Mouse (Mus musculus): Measurements from ENCODE around the gene Tctn1. TPM values are rescaled to one million over a fixed set of nuclear protein-coding genes. Genes with fewer than 3 reads are reported as not detected.

The Tctn1 gene
- total and polyA plus RNA-seq, 3 experiments: 3.8 to 6.0 TPM; not detected in 1

- Histone ChIP-seq H3K27ac (ENCODE audit: control insufficient read depth, low read depth, low read length) (no peak overlapping the region), H3K27me3 (ENCODE audit: control insufficient read depth in 1 of 2, insufficient read depth in 2 of 2, low read length in 2 of 2) (no peaks in the 10 kb centered on the region)
- DNase-seq (ENCODE audit: low read depth, low spot score): no peak
Measured at GRCm38 (mm10) chr5:122221085-122221484, 43.2 kb downstream of the Tctn1 start.

GRCm38 (mm10) chr5:122219655-122220629 lies 44.3 kb downstream of the Tctn1 start:
- Histone ChIP-seq H3K9ac (ENCODE audit: control insufficient read depth, low read depth, low read length, poor library complexity, severe bottlenecking) (no peak overlapping the region), H3K36me3 (ENCODE audit: control insufficient read depth in 1 of 2, insufficient read depth in 2 of 2, low read length in 2 of 2) (no peaks in the 10 kb centered on the region), H3K4me1 (ENCODE audit: control insufficient read depth in 1 of 2, insufficient read depth in 2 of 2, low read length in 2 of 2) (no peaks in the 10 kb centered on the region), H3K27ac (ENCODE audit: control insufficient read depth, low read depth, low read length) (no peak overlapping the region), H3K27me3 (ENCODE audit: control insufficient read depth in 1 of 2, insufficient read depth in 2 of 2, low read length in 2 of 2) (no peaks in the 10 kb centered on the region), H3K4me3 (ENCODE audit: control insufficient read depth in 1 of 2, insufficient read depth in 1 of 2, low read depth in 2 of 2, low read length in 2 of 2) (no peak overlapping the region), H3K9me3 (replicated peaks; ENCODE audit: insufficient read depth, low read length) (no peaks in the 10 kb centered on the region), H3K79me2 (ENCODE audit: control insufficient read depth, insufficient read depth, low read length, poor library complexity) (no peaks in the 10 kb centered on the region)
- DNase-seq (ENCODE audit: low read depth, low spot score): no peak
- no peak for TF ChIP-seq TCF12 (IDR thresholded peaks at IDR 0.05; ENCODE audit: low read depth, low read length)
- no peak for TF ChIP-seq MYB (IDR thresholded peaks at IDR 0.05; ENCODE audit: low read depth, low read length)
- no peak for TF ChIP-seq ZKSCAN1 (IDR thresholded peaks at IDR 0.05; ENCODE audit: low read depth, low read length)
- TF ChIP-seq SMC3 (IDR thresholded peaks at IDR 0.05; ENCODE audit: low read depth, low read length): no peak
- no peak for TF ChIP-seq GATA1 (IDR thresholded peaks at IDR 0.05; ENCODE audit: low read depth, low read length)
- TF ChIP-seq POLR2AphosphoS5 (IDR thresholded peaks at IDR 0.05; ENCODE audit: borderline replicate concordance, low read depth, low read length): no peak
- TF ChIP-seq MAZ (IDR thresholded peaks at IDR 0.05; ENCODE audit: low read depth, low read length): no peak
- TF ChIP-seq TBP (IDR thresholded peaks at IDR 0.05; ENCODE audit: low read depth, low read length): no peak
- TF ChIP-seq CHD1 (IDR thresholded peaks at IDR 0.05; ENCODE audit: low read depth, low read length): no peak
- no peak for TF ChIP-seq POLR2A (IDR thresholded peaks at IDR 0.05; ENCODE audit: control insufficient read depth in 1 of 2, insufficient read depth in 1 of 2, low read depth in 1 of 2, low read length in 2 of 2, poor library complexity in 1 of 2)
- no peak for TF ChIP-seq ZNF384 (IDR thresholded peaks at IDR 0.05; ENCODE audit: low read depth, low read length)
- TF ChIP-seq CTCF (IDR thresholded peaks at IDR 0.05 in 2 of 3, conservative IDR thresholded peaks at IDR 0.05 in 1 of 3; ENCODE audit: control insufficient read depth in 1 of 3, insufficient read depth in 1 of 3, low read depth in 2 of 3, low read length in 3 of 3, poor library complexity in 1 of 3, severe bottlenecking in 1 of 3): no peak
- no peak for TF ChIP-seq JUND (IDR thresholded peaks at IDR 0.05; ENCODE audit: low read depth, low read length)
- TF ChIP-seq MEF2A (IDR thresholded peaks at IDR 0.05; ENCODE audit: extremely low read depth, insufficient replicate concordance, low read depth, low read length, poor library complexity, severe bottlenecking): no peak
- no peak for TF ChIP-seq NRF1 (IDR thresholded peaks at IDR 0.05; ENCODE audit: insufficient read depth, low read depth, low read length, poor library complexity, severe bottlenecking)
- no peak for TF ChIP-seq SIN3A (IDR thresholded peaks at IDR 0.05; ENCODE audit: low read length)
- no peak for TF ChIP-seq POLR2AphosphoS2 (IDR thresholded peaks at IDR 0.05; ENCODE audit: low read length)
- no peak for TF ChIP-seq ZMIZ1 (IDR thresholded peaks at IDR 0.05; ENCODE audit: low read depth, low read length)
- no peak for TF ChIP-seq TAL1 (IDR thresholded peaks at IDR 0.05; ENCODE audit: low read length)
- TF ChIP-seq UBTF (IDR thresholded peaks at IDR 0.05; ENCODE audit: borderline replicate concordance, insufficient read depth, low read depth, low read length): no peak

More at GRCm38 (mm10) chr5:122221085-122221484, 43.2 kb downstream of the Tctn1 start:
- Histone ChIP-seq H3K79me2 (ENCODE audit: control insufficient read depth, insufficient read depth, low read length, poor library complexity) (no peaks in the 10 kb centered on the region), H3K36me3 (ENCODE audit: control insufficient read depth in 1 of 2, insufficient read depth in 2 of 2, low read length in 2 of 2) (no peaks in the 10 kb centered on the region), H3K9me3 (replicated peaks; ENCODE audit: insufficient read depth, low read length) (no peaks in the 10 kb centered on the region), H3K4me3 (ENCODE audit: control insufficient read depth in 1 of 2, insufficient read depth in 1 of 2, low read depth in 2 of 2, low read length in 2 of 2) (no peak overlapping the region), H3K4me1 (ENCODE audit: control insufficient read depth in 1 of 2, insufficient read depth in 2 of 2, low read length in 2 of 2) (no peaks in the 10 kb centered on the region), H3K9ac (ENCODE audit: control insufficient read depth, low read depth, low read length, poor library complexity, severe bottlenecking) (no peak overlapping the region)
- no peak for TF ChIP-seq POLR2AphosphoS5 (IDR thresholded peaks at IDR 0.05; ENCODE audit: borderline replicate concordance, low read depth, low read length)
- TF ChIP-seq CTCF (IDR thresholded peaks at IDR 0.05 in 2 of 3, conservative IDR thresholded peaks at IDR 0.05 in 1 of 3; ENCODE audit: control insufficient read depth in 1 of 3, insufficient read depth in 1 of 3, low read depth in 2 of 3, low read length in 3 of 3, poor library complexity in 1 of 3, severe bottlenecking in 1 of 3): no peak
- no peak for TF ChIP-seq SIN3A (IDR thresholded peaks at IDR 0.05; ENCODE audit: low read length)
- TF ChIP-seq POLR2A (IDR thresholded peaks at IDR 0.05; ENCODE audit: control insufficient read depth in 1 of 2, insufficient read depth in 1 of 2, low read depth in 1 of 2, low read length in 2 of 2, poor library complexity in 1 of 2): no peak
- no peak for TF ChIP-seq TAL1 (IDR thresholded peaks at IDR 0.05; ENCODE audit: low read length)
- TF ChIP-seq MXI1 (IDR thresholded peaks at IDR 0.05; ENCODE audit: low read depth, low read length): no peak
- TF ChIP-seq POLR2AphosphoS2 (IDR thresholded peaks at IDR 0.05; ENCODE audit: low read length): no peak
- TF ChIP-seq ZNF384 (IDR thresholded peaks at IDR 0.05; ENCODE audit: low read depth, low read length): no peak
- TF ChIP-seq HCFC1 (IDR thresholded peaks at IDR 0.05; ENCODE audit: low read depth, low read length): no peak
- no peak for TF ChIP-seq SMC3 (IDR thresholded peaks at IDR 0.05; ENCODE audit: low read depth, low read length)
- no peak for TF ChIP-seq CHD2 (IDR thresholded peaks at IDR 0.05; ENCODE audit: low read length)
- TF ChIP-seq MEF2A (IDR thresholded peaks at IDR 0.05; ENCODE audit: extremely low read depth, insufficient replicate concordance, low read depth, low read length, poor library complexity, severe bottlenecking): no peak
- TF ChIP-seq E2F4 (IDR thresholded peaks at IDR 0.05; ENCODE audit: borderline replicate concordance, low read depth, low read length): no peak
- TF ChIP-seq MAX (IDR thresholded peaks at IDR 0.05; ENCODE audit: low read length): no peak
- no peak for TF ChIP-seq EP300 (IDR thresholded peaks at IDR 0.05; ENCODE audit: low read depth in 1 of 2, low read length in 2 of 2)
- no peak for TF ChIP-seq ELF1 (IDR thresholded peaks at IDR 0.05; ENCODE audit: low read depth, low read length)
- no peak for TF ChIP-seq KAT2A (conservative IDR thresholded peaks at IDR 0.05; ENCODE audit: low read depth, low read length)
- no peak for TF ChIP-seq CHD1 (IDR thresholded peaks at IDR 0.05; ENCODE audit: low read depth, low read length)
- TF ChIP-seq GABPA (IDR thresholded peaks at IDR 0.05; ENCODE audit: low read depth, low read length): no peak

Measured in MEL (cell line).